In the genomic region with DNA sequence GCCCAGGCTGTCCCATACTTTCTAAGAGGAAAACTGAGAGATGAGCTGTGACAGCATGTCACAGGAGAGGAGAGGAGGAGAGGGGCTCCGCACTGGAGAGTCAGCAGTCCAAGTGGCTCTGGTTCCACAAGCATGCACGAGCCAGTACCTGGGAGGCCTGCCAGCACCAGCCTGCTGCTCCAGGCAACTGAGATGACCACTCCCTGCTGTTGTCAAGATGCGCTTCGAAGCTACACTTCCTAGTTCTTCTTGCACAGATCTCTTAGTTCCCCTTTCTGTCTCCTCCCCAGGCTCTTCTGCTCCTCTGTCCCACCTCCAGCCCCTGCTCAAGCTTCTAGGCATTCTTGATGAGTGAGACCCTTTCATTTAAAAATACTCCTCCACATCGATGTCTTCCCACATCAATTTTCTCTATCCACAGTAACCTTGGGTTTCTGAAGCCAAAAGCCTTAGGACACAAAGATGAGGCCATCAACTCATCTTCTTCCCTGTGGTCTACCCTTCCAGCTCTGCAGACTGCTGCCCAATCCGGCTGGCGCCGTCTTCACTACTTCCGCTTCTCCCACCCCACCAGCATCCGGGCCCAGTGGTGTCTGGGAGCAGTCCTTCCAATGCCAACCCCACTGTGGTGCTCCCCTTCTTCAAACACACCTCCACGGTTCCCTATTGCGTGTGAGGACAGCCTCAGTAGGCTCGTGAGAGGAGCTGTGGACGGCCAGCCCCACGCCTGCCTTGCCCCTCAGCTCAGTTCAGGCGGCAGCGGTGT, we compare ENCODE assay signal across 11 mouse cellular contexts. TPM values are rescaled to one million over a fixed set of nuclear protein-coding genes. Genes with fewer than 3 reads are reported as not detected.
DNase-seq lines count a peak whose midpoint lies in the region; ATAC-seq and TF ChIP-seq lines count a peak whose summit lies in the region.
"Had no signal": no experiment of that assay in that cellular context is flagged by ENCODE, and none has a peak within 500 bp of the region (broad histone marks: within the 10 kb centered on the region; RNA-seq: fewer than 3 reads in every experiment).

No protein-coding gene starts in this region.

- H3K27me3 ChIP-seq in hindbrain, postnatal 0 days (ENCODE audit: insufficient read depth, low read length): no peaks in the 10 kb centered on the region
- no peaks in the 10 kb centered on the region for H3K27me3 ChIP-seq in hindbrain, embryonic 11.5 days (ENCODE audit: control insufficient read depth, insufficient read depth, low read length)
- no peaks in the 10 kb centered on the region for H3K27me3 ChIP-seq in hindbrain, embryonic 10.5 days (ENCODE audit: insufficient read depth, poor library complexity, severe bottlenecking)
- H3K27me3 ChIP-seq: embryonic facial prominence, embryonic 13.5 days had no signal

- peaks cover 69% of the 10 kb centered on the region for H3K36me3 ChIP-seq in hindbrain, postnatal 0 days (ENCODE audit: insufficient read depth, low read length)
- peaks cover 16% of the 10 kb centered on the region for H3K36me3 ChIP-seq in hindbrain, embryonic 11.5 days (ENCODE audit: control insufficient read depth, insufficient read depth, low read length)
- peaks cover 100% of the 10 kb centered on the region for H3K36me3 ChIP-seq in hindbrain, embryonic 10.5 days

- 78% methylated on average over 17 of the region's 17 CpGs for WGBS in hindbrain, postnatal 0 days
- 96% methylated on average over 17 of the region's 17 CpGs for WGBS in hindbrain, embryonic 11.5 days
- 95% methylated on average over 17 of the region's 17 CpGs for WGBS in hindbrain, embryonic 10.5 days

- H3K9ac ChIP-seq in hindbrain, postnatal 0 days (replicated peaks; ENCODE audit: low read length): no peak overlapping the region
- H3K9ac ChIP-seq in hindbrain, embryonic 11.5 days (ENCODE audit: low read depth, low read length): no peak overlapping the region
- H3K9ac ChIP-seq: embryonic facial prominence, embryonic 13.5 days; lung, embryonic 14.5 days had no signal

- H3K9me3 ChIP-seq in hindbrain, postnatal 0 days (ENCODE audit: low read length): no peaks in the 10 kb centered on the region
- H3K9me3 ChIP-seq in hindbrain, embryonic 11.5 days (ENCODE audit: control insufficient read depth, low read length): no peaks in the 10 kb centered on the region
- H3K9me3 ChIP-seq in hindbrain, embryonic 10.5 days: no peaks in the 10 kb centered on the region
- H3K9me3 ChIP-seq: embryonic facial prominence, embryonic 13.5 days had no signal

- no peaks in the 10 kb centered on the region for H3K4me1 ChIP-seq in hindbrain, postnatal 0 days (ENCODE audit: insufficient read depth, low read length)
- no peaks in the 10 kb centered on the region for H3K4me1 ChIP-seq in hindbrain, embryonic 11.5 days (replicated peaks; ENCODE audit: control insufficient read depth, insufficient read depth, low read length)
- no peaks in the 10 kb centered on the region for H3K4me1 ChIP-seq in hindbrain, embryonic 10.5 days (replicated peaks)
- H3K4me1 ChIP-seq: embryonic facial prominence, embryonic 13.5 days had no signal

- no peak overlapping the region for H3K4me2 ChIP-seq in hindbrain, postnatal 0 days (ENCODE audit: low read depth, low read length)
- no peak overlapping the region for H3K4me2 ChIP-seq in hindbrain, embryonic 11.5 days (replicated peaks; ENCODE audit: low read depth, low read length)
- H3K4me2 ChIP-seq: embryonic facial prominence, embryonic 13.5 days; lung, embryonic 14.5 days had no signal

- no peak overlapping the region; the same call in 1 of the 2 replicates for H3K27ac ChIP-seq in hindbrain, postnatal 0 days
- no peak overlapping the region for H3K27ac ChIP-seq in hindbrain, embryonic 11.5 days (ENCODE audit: low read depth, low read length)
- H3K27ac ChIP-seq in hindbrain, embryonic 10.5 days: no peak overlapping the region
- H3K27ac ChIP-seq: embryonic facial prominence, embryonic 13.5 days had no signal

- no peak overlapping the region for H3K4me3 ChIP-seq in hindbrain, postnatal 0 days (ENCODE audit: low read length)
- no peak overlapping the region for H3K4me3 ChIP-seq in hindbrain, embryonic 11.5 days (ENCODE audit: low read depth, low read length)
- H3K4me3 ChIP-seq in hindbrain, embryonic 10.5 days: no peak overlapping the region
- H3K4me3 ChIP-seq: embryonic facial prominence, embryonic 13.5 days had no signal

- DNase-seq in hindbrain, postnatal 0 days (ENCODE audit: low spot score): peak; percentile 40
- no peak for DNase-seq in hindbrain, embryonic 11.5 days (ENCODE audit: low spot score)
- DNase-seq in heart, adult 9 months (ENCODE audit: low spot score in 2 of 2): peak; percentile 47 to 55
- DNase-seq in monocyte, adult 2 months (ENCODE audit: low read depth in 1 of 2, low spot score in 2 of 2): peak; percentile 16 to 28
- DNase-seq in kidney, postnatal 25 days: no peak
- no peak for DNase-seq in frontal cortex, adult 2 months (ENCODE audit: extremely low spot score in 1 of 2, low spot score in 1 of 2)
- DNase-seq in hindbrain, embryonic 10.5 days (ENCODE audit: low spot score): no peak
- DNase-seq: kidney, postnatal 10 days; lung, embryonic 14.5 days had no signal

- ATAC-seq in hindbrain, postnatal 0 days: no peak
- no peak for ATAC-seq in hindbrain, embryonic 11.5 days (ENCODE audit: low FRiP score)
- ATAC-seq in cerebellum, adult (ENCODE audit: insufficient number of reproducible peaks, low FRiP score, low TSS enrichment): 0 out of 2 replicates have a peak, but pooled peaks have one; percentile 19

- no peak for TF ChIP-seq CTCF in hindbrain, postnatal 0 days (IDR thresholded peaks at IDR 0.05; ENCODE audit: low read depth)

RNA-seq across cellular contexts. Expression of gene St3gal3, which starts 17.5 kb away (rescaled TPM):
- total RNA-seq in hindbrain, postnatal 0 days (2014; rRNA removed): 50.2 and 50.9 TPM in 2 replicates
- polyA plus RNA-seq in hindbrain, postnatal 0 days (2015; fragmentation: Nextera tagmentation; extraction: Ambion mirVana): 11.3 and 11.8 TPM in 2 replicates
- 5.5 and 6.0 TPM in 2 replicates for polyA plus RNA-seq in hindbrain, embryonic 11.5 days (2014; fragmentation: Nextera tagmentation; extraction: Ambion mirVana)
- 50.9 and 53.0 TPM in 2 replicates for polyA plus RNA-seq in frontal cortex, adult 2 months (2012; rRNA removed)
- polyA plus RNA-seq in hindbrain, embryonic 10.5 days (2016; fragmentation: Nextera tagmentation; extraction: Ambion mirVana): 6.2 and 10.8 TPM in 2 replicates

RNA-seq across cellular contexts. Expression of gene Kdm4a, which starts 27.6 kb away (rescaled TPM):
- 87.1 and 93.7 TPM in 2 replicates for total RNA-seq in hindbrain, postnatal 0 days (2014; rRNA removed)
- polyA plus RNA-seq in hindbrain, postnatal 0 days (2015; fragmentation: Nextera tagmentation; extraction: Ambion mirVana): 32.5 and 33.6 TPM in 2 replicates
- 58.1 and 67.5 TPM in 2 replicates for polyA plus RNA-seq in hindbrain, embryonic 11.5 days (2014; fragmentation: Nextera tagmentation; extraction: Ambion mirVana)
- 42.5 and 50.0 TPM in 2 replicates for polyA plus RNA-seq in frontal cortex, adult 2 months (2012; rRNA removed)
- polyA plus RNA-seq in hindbrain, embryonic 10.5 days (2016; fragmentation: Nextera tagmentation; extraction: Ambion mirVana): 33.9 and 40.2 TPM in 2 replicates

Comparison
In these comparisons a context has a peak if more than half of its experiments do, and no peak if none do; other contexts are left out.
1. DNase-seq: peak in hindbrain, postnatal 0 days (single experiment), heart, adult 9 months (2 of 2) and monocyte, adult 2 months (2 of 2); none in hindbrain, embryonic 11.5 days (single experiment), kidney, postnatal 25 days (0 of 2), frontal cortex, adult 2 months (0 of 2) and hindbrain, embryonic 10.5 days (single experiment).